Mouse (Mus musculus) spleen, postnatal 14 days (tissue): ENCODE data around the gene Fcgr4.

Experiments
- DNase-seq, 2 experiments: peaks; one replicate each; pipeline ENCODE4 v3.0.0; 2021 to 2022; ENCODE audit warnings: low spot score in 2 of 2

Fcgr4 gene

GRCm38 (mm10) chr1:171011733-171012132, 7.0 kb upstream of the Fcgr4 start:
- DNase-seq, result no peak

- DNase-seq, result no peak
These were observed 1.9 kb upstream of the Fcgr4 start for GRCm38 (mm10) chr1:171016676-171017356.

GRCm38 (mm10) chr1:171017468-171018158, 1.1 kb upstream of the Fcgr4 start:
- DNase-seq, result no peak

GRCm38 (mm10) chr1:171019311-171019950, 711 bp downstream of the Fcgr4 start:
- no peak for DNase-seq

- DNase-seq, result no peak
These were observed 13.0 kb downstream of the Fcgr4 start for GRCm38 (mm10) chr1:171031752-171032151.

GRCm38 (mm10) chr1:171032691-171033090, 14.0 kb downstream of the Fcgr4 start:
- DNase-seq, result no peak

- no peak for DNase-seq
These were observed 14.5 kb downstream of the Fcgr4 start for GRCm38 (mm10) chr1:171033196-171033595.

- DNase-seq, result peak; percentile 72
These were observed 15.0 kb downstream of the Fcgr4 start for GRCm38 (mm10) chr1:171033756-171034155.

GRCm38 (mm10) chr1:171034201-171034600, 15.5 kb downstream of the Fcgr4 start:
- DNase-seq, result no peak

GRCm38 (mm10) chr1:171035611-171036010, 16.9 kb downstream of the Fcgr4 start:
- DNase-seq, result no peak

- DNase-seq, result peak; percentile 49 to 69
These were observed 18.0 kb downstream of the Fcgr4 start for GRCm38 (mm10) chr1:171036550-171037324.

- DNase-seq, result peak; percentile 62 to 81
These were observed 19.4 kb downstream of the Fcgr4 start for GRCm38 (mm10) chr1:171037861-171038721.

- DNase-seq, result no peak
These were observed 20.4 kb downstream of the Fcgr4 start for GRCm38 (mm10) chr1:171039135-171039534.

GRCm38 (mm10) chr1:171039880-171040279, 21.2 kb downstream of the Fcgr4 start:
- no peak for DNase-seq

- DNase-seq, result no peak
These were observed 25.0 kb downstream of the Fcgr4 start for GRCm38 (mm10) chr1:171043594-171044153.

- DNase-seq, result peak; percentile 64 to 69
These were observed 25.8 kb downstream of the Fcgr4 start for GRCm38 (mm10) chr1:171044365-171045078.

- no peak for DNase-seq
These were observed 26.4 kb downstream of the Fcgr4 start for GRCm38 (mm10) chr1:171045079-171045465.

- no peak for DNase-seq
These were observed 27.8 kb downstream of the Fcgr4 start for GRCm38 (mm10) chr1:171046501-171046900.

GRCm38 (mm10) chr1:171049263-171049662, 30.5 kb downstream of the Fcgr4 start:
- DNase-seq, result no peak

GRCm38 (mm10) chr1:171050774-171051173, 32.1 kb downstream of the Fcgr4 start:
- no peak for DNase-seq
